Mouse (Mus musculus) WW6 (cell line): Measurements from ENCODE around the gene Tdrkh.

ENCODE experiments used
- DNase-seq: peaks from one replicate; pipeline ENCODE4 v3.0.0-alpha.2; 2013; ENCODE audit warnings: low read depth, low spot score

Tdrkh gene

DNA sequence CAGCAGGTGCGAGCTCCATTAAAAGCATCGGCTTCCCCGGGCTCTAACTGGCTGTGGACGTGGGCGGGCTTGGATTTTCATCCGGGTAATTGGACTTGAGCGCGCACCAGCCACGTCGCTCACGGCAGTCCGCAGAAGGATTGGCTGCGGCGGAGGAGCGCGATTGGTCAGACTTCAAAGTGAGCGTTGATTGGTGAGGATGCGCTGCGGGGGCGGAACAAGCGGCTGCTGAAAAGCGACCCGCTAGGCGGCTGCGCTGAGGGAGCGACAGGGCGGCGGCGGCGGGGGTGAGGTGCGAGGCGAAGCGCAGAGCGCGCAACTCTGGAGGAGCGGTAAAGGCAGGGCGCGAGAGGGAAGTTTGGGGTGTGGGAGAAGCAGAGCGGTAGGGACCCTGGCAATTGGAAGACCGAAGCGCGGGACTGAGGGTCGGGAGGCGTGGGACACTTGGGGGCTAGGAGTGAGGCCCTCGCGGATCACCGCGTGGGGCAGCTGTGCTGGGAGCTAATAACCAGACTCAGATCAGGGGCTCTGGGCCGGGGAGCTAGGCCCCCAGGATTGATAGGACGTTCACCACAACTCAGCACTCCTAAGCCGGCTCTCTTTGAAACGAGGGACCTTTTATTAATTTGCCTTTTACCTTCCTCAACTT, at the start of gene Tdrkh:
TSS of gene Tdrkh (plus strand) at position 243 of the 649 bp plus-strand sequence.
- DNase-seq: peak; percentile 84

DNA sequence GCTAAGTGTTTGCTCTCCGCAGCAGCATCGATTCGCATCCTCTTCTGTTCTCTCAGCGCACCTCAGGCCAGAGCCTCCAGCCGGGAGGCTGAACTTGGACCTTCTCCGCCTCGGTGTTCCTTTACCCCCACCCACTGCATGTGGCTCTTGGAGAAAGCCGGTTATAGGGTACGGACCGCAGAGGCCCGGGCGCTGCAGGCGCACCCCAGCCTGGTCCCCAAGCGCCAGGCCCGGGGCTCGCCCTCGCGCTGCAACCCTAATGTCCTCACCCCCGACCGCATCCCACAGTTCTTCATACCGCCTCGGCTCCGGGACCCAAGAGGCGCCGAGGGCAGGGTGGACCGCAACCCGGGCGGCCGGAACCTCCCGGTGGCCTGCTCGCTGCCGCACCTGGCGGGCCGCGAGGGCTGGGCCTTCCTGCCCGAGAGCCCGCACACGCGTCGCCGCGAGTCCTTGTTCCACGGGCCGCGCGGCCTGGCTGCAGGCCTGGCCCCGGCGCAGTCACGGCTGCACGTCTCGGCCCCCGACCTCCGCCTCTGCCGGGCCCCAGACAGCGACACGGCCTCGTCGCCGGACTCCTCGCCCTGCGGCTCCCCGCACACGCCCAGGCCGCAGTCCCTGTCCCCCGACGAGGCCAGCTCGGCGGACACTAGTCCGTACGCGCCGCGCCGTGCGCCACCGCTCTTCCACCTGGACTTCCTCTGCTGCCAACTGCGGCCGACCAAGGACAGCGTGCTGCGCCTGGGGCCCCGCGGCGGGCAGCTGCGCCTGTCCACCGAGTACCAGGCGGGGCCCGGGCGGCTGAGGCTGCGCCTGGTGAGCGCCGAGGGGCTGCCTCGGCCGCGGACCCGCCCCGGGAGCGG, 49.6 kb upstream of the Tdrkh start:
- no peak for DNase-seq

DNA sequence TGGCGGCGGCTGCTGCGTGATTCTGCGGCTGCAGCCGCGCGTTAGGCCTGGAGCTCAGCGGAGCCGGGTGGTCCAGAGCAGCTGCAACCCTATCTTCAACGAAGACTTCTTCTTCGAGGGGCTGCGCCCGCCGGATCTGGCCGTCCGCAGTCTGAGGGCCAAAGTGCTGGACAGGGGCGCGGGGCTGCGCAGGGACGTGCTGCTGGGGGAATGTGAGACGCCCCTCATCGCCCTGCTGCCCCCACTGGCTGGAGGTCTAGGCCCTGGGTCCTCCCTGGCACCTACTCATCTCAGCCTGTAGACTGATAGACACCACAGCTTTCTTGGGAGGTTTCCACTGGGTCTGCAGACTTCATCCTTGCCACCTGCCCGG, 48.9 kb upstream of the Tdrkh start:
- DNase-seq: no peak

DNA sequence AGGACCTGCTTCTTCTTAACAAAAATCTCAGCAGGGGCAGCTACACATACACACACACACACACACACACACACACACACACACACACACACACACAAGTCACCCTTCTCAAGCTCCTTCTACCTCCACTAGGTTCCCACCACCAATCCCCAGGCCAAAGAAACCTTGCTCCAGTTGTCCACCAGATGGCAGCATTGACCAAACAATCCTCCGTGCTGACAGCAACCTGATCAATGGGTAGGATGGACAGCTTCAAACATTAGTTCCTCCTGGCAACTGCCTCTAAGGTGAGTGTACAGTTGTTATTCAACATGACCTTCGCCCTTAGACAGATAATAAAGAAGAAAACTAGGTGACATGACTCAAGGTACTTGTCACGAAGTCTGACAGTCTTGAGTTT, 46.3 kb upstream of the Tdrkh start:
- peak; percentile 59 for DNase-seq

DNA sequence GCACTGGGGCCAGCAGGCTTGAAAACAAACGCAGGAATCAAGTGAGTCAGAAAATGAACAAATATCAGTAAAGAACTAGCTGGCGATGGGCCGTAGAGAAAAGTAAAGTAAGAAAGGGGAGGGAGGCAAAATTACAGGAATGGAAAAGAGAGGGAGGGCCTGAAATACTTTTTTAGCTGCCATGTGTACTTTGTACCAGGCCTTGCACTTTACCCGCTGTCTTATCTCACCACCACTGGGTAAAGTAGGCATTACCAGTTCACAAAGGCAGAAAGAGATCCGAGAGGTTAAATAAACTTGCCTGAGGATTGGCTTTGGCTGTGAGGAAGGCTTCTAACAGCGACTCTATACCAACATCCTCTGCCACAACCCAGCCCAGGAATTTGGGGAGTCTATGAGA, 45.6 kb upstream of the Tdrkh start:
- DNase-seq: no peak

DNA sequence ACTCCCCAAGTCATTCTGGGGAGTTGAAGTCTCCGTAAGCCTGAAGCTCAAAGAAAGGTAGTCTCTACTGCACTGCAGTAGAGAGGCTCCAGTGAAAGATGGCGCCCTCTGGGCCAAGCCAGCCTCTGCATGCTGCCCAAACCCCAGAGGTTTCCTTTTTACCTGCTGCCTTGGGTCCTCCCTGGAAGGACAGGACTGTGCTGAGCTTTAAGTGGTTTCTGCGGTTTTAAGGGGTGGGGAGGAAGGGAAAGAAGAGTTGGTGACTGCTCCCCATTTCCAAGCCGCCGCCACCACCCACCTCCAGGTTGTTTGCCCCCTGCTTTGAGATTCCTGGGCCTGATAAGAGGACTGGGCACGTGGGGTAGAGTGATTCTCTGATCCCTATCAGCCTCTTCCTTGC, 44.4 kb upstream of the Tdrkh start:
- DNase-seq: no peak

DNA sequence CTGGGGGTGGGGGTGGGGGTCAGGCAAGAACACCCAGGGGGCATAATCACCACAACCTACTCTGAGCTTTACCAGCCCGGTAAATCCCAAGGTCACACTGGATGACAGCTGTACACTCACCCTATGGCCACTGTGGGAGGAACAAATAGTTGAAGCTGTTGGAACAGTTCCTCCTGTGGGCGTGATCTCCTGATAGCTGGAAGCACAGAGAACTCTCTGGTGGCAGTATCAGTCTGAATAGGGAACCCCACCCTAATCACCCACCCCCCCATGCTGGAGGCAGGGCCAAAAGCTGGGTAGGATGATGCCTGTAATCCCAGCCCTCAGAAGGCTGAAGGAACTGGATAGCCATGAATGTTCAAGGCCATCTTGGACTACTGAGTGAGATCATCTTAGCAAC, 43.4 kb upstream of the Tdrkh start:
- no peak for DNase-seq

DNA sequence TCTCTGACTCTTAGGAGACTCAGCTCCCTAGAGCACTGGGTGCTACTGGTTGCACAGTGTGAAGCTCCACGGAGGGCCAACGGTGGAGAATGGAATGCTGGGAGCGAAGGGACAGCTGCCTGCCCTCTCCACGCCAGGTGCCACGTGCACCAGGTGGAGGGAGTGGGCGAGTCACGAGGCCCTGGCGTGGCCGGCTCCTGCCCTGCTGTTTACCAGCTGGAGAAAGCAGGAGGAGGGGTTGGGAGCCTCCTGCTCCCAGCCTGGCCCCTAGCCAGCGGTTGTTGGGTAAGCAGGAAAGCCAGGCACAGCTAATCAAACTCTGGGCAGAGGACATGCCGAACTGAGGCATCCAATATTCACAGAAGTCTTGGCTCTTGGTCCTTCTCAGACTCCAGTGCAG, 41.4 kb upstream of the Tdrkh start:
- DNase-seq: no peak

DNA sequence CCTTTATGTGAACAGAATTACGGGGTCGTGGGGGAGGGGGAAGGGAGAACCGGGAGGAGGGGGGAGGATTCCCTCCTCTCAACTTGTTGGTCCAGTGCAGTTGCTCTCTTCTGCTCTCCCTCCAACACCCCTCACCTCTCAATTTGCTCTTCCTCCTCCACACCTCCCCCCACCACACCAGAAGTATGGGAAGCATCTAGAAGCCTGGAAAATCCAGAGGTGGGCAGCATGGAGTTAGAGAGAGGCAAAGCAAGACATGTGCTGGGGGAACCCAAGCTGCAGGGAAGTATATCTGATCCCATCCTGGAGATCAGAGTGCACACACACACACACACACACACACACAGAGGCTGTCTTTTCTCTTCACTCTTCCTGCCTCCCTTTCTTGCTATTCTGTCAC, 41.0 kb upstream of the Tdrkh start:
- DNase-seq: no peak

DNA sequence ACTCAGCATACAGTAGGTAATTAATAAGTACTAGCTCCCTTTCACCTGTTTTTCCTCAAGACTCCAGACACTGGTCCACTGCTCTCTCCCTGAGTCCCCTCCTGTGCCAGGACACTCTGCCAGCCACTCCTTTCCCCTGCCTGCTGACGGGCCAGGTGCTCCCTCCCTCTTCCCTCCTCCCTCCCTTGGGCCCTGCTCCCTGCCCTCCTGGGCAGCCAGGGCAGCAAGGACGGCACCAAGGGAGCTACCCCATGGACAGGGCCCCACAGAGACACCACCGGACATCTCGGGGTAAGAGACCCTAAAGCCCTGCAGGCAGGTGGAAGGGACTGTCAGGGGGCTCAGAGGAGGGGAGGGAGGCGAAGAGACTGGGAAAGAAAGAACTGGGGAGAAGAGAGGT, 40.4 kb upstream of the Tdrkh start, which contains the start of gene Rorc:
TSS of gene Rorc (plus strand) at position 154 of the 400 bp plus-strand sequence.
- no peak for DNase-seq

DNA sequence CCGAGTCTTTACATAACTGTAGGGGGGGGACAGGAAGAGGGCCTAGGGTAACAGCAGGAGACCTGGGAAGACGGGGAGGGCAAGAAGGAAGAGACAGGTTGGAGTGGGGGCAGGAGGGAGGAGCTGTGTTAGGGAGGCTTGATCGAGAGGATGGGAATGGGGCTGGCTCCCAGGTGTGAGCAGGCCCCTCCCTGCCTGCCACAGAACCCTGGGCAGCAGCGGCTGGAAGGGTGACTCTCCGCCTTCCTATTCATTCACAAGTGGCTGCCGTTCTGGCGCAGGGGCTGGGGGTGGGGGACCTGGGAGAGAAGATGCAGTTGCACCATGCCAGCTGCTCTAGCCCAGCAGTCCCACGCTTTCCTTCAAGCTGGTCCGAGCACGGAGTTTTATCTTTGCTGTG, 40.0 kb upstream of the Tdrkh start:
- no peak for DNase-seq

DNA sequence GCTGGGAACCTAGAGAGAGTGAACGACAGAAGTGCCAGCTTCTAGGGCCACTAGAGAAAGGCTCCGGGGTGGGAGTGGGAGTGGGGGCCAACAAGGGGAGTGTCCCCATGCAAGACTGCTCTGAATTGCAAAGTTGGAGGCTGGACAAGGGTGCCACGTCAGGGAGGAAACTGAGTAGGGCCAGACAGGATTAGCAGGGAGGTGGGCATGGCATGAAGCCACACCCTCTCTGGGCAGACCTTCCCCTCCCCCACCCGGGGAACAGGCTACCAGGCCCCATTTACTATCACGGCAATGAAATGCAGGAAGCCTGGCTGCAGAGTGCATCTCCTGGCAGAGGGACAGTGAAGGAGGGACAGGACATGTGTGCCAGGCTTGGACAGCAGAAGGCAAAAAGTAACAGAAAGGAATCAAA, 39.5 kb upstream of the Tdrkh start:
- no peak for DNase-seq

DNA sequence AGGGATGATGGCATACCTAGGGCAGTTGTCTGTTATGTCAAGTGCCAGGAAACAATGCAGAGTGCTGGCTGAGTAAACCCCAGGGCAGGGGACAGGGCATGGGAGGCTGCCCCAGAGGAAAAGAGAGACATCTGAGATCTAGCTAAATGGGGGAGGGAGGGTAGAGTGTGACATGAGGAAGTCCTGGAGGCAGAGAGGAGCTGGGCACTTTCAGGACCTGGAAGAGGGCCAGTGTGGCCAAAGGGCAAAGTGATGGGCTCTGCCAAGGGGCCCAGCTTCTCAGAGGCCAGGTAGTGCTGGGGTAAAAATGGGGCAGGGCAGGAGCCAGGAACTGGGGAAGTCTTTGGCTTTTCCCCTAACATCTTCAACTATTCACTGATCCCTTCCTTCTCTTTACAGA, 38.4 kb upstream of the Tdrkh start:
- no peak for DNase-seq

DNA sequence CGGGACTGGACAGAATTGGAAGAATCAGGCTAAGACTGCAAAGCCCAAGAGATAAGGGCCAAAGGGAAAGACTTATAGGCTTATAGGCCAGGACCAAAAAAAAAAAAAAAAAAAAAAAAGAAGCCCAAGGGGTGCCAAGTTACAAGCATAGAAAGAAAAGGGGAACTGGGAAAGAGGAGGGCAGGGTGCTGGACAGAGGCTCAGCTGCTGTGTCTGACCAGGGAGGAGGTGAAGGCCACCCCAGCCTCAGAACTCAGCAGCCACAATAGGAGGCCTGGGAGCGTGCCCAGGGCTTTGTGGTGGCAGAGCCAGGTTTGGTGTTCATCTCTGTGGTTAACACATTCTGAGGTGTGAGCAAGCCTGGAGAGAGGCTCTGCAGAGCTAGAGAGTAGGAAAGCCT, 37.9 kb upstream of the Tdrkh start:
- DNase-seq: no peak

DNA sequence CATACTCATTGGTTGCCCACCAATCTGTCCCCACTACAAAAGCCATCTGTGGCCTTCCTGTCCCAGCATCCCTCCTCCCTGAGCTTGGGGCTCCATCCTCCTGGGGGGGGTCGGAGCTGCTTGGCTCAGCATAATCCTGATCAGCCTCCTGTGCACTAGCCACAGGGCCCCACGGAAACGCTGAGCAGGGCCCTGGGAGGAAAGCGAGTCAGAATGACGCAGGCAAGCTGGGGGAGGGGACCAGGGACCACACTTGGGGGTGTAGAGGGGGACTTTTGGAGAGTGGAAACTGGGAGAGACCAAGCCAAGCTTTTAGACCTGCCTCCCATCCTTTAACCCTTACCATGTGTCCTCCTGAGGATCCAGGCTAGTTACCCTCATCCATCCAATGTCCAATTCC, 37.2 kb upstream of the Tdrkh start:
- no peak for DNase-seq

DNA sequence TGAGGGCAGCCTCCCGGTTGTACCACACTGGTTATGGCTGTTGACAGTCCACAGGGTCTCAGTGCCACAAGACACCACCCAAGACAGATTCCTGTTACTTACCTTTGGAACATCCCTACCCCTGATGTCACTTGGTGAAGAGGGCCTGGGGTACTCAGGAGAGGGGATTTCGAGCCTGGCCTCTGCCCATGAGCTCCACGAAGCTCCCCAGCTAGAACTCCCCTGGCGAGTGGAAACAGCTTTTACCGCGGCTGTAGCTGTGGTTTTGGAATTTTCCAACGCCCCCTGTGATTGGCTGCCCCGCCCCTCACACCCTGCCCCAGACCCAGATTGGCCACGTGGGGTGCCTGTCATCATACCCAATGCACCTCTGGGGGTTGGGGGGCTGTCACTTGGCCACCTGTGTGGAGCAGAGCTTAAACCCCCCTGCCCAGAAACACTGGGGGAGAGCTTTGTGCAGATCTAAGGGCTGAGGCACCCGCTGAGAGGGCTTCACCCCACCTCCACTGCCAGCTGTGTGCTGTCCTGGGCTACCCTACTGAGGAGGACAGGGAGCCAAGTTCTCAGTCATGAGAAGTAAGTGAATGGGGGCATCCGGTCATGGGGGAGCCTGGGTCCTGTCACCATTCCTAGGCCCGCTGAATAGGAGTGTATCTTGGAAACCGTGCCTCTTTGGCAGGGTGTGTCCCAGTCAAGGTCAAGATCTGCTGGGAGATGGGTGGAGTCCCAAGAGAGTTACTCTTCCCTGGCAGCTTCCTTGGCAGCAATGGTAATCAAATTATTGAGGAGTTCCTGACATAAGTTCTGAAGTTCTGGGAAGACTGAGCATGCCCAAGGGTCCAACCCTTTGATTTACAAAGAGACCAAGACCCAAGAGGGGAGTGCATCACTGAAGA, 35.8 kb upstream of the Tdrkh start:
- no peak for DNase-seq

DNA sequence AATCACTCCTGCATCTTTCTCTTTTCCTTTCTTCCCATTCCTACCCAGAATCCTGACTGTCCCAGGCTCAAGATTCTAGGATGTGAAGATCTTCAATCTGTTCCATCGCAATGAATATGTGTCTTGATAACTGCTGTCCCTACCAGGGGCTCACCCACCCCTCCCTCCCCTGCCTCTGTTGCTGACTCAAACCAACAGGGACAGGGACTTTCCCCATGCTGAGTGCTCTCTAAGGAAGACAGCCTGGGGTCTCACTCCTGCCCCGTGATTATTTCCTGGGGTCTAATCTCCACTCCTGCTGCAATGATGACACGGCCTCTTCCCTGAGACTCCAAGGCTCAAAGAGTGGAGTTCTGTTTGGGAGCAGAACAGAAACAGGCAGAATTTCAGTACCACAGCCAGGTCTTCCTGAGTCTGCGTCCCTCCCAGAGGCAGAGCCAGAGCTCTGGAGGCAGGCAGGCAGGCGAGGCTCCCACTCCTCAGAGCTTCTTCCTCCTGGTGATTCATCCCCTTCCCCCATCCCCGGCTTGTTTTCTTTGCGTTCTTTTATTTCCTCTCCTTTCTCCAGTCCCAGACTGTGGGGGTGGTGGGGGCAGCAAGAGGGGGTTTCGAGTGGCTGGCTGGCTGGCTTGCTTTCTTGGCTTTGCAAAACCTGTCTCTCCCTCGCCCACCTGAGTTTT, 33.1 kb upstream of the Tdrkh start:
- no peak for DNase-seq

DNA sequence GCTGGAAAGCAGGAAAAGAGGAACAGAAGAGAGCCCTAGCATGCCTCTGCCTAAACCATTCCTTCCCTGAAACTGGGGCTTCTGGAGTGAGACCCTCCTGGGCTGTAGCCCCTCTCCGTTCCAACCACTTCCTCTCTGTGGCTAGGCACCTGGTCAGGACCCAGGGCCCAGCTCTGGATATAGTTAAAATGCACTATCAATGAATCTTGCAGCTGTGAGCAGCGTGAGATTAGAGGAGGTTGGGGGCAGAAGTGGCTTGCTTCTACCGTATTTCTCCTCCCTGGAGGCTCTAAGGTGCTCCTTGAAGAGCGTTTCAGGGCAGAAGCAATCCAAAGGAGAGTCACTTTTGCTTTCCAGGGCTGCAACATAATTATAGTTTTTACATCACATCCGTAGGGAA, 30.8 kb upstream of the Tdrkh start:
- DNase-seq: no peak

DNA sequence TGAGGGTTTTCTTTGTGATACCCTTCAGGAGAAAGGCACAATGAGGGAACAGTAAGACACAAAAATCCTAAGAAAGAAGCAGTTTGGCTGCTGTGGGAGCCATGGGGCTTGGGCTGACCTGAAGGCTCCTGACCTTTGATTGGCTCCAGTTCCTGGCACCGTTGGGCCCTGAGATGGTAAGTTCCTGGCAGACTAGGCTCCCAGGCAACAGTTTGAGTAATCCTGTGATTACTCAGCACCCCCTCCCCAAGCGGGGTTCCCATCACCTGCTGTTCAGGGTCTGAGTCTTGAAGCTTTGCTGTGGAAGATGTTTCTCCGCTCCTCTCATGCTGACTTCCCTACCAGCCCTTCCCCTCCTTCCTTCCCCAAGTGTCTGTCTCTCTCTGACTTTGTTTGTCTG, 29.6 kb upstream of the Tdrkh start:
- no peak for DNase-seq

DNA sequence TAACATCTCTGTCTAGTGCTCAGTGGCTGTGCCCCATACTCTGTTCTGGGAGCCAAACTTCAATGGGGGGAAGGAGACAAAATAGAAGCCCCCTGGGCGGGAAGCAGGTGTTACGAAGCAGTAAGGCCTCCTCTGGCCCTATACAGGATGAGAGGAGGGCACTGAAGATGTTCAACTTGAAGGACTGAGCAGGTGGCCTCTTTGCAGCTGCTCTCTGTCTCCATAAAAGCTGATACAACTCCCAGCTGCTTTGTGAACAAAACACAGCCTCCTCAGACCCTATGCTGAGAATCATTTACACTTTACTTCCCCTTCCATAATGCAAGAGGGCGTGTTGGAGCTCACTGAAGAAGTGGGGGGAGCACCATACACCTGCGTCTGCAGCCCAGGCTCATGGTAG, 26.4 kb upstream of the Tdrkh start:
- DNase-seq: no peak

DNA sequence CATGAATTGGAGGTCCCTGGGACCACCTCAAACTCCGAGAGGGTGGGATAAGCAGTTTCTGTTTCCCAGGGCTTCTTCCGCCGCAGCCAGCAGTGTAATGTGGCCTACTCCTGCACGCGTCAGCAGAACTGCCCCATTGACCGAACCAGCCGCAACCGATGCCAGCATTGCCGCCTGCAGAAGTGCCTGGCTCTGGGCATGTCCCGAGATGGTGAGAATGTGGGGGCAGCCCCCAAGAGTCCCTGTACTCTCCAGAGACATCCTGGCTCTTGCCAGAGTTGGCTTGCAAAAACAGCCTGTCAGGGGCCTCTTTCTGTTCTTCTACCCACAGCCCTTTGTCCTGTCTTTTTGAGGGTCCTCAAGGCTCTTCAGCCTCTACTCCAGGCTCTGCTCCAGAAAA, 25.7 kb upstream of the Tdrkh start:
- DNase-seq: no peak

DNA sequence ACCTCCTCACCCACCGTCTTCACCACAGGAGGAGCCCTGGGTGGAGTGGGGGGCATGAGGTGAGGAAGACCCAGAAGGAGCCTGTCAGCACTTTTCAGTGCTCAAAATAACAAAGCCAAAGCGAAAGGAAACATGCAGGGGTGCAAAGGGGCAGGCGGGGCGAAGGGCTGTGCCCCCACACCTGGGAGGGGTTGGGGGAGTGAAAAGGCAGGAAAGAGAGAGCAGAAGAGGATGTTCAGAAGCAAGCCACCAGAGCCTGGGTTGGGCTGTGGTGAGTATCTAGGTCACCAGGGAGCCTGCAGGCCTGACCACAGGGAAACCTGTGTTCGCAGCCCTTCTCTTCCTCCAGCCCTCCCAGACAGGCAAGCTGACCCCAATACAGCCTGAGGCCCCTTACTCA, 25.0 kb upstream of the Tdrkh start:
- no peak for DNase-seq
